Mouse (Mus musculus) kidney, postnatal 14 days (tissue): Measurements from ENCODE around the gene Kif12.
A peak's percentile ranks its signal among the peaks of the same experiment; 100 is the strongest.

ENCODE experiments used
- DNase-seq: peaks from one replicate; pipeline ENCODE4 v3.0.0; 2022; ENCODE audit warnings: mixed read lengths

Gene Kif12

DNA sequence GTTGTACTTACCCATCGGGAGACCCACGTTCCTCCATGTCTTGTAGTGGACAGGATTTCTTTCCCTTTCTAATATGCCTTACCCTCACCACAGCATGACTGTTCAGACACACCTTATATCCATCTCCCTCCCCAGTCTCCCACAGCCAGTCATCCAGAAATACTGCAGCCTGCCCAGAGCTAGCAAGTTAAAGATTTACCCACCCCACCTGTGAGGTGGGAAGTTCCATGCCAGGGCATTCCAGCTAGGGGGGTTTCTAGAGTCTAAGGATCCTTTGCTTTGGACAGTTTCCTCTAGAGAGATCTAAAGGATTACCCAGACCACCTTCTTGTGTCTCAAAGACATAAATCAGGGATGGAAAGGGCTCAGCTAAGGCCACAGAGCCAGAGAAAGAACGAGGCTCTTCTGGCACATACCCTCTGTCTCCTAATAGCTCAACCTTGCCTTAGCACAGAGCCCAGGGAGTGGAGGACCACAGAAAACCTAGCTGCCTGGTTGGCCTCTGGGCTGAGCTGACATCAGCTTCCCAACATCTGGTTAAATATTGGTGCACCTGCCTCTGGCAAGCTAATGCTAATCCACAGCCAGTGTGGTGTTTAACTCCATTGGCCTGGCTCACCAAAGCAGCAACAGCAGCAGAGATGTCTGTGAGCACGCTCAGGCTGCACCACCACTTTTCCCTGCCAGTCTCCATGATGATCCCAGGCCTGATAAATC, at the start of gene Kif12:
Gene Kif12 (minus strand): TSS at position 163 of the 717 bp plus-strand sequence.
- peak; percentile 89 for DNase-seq

DNA sequence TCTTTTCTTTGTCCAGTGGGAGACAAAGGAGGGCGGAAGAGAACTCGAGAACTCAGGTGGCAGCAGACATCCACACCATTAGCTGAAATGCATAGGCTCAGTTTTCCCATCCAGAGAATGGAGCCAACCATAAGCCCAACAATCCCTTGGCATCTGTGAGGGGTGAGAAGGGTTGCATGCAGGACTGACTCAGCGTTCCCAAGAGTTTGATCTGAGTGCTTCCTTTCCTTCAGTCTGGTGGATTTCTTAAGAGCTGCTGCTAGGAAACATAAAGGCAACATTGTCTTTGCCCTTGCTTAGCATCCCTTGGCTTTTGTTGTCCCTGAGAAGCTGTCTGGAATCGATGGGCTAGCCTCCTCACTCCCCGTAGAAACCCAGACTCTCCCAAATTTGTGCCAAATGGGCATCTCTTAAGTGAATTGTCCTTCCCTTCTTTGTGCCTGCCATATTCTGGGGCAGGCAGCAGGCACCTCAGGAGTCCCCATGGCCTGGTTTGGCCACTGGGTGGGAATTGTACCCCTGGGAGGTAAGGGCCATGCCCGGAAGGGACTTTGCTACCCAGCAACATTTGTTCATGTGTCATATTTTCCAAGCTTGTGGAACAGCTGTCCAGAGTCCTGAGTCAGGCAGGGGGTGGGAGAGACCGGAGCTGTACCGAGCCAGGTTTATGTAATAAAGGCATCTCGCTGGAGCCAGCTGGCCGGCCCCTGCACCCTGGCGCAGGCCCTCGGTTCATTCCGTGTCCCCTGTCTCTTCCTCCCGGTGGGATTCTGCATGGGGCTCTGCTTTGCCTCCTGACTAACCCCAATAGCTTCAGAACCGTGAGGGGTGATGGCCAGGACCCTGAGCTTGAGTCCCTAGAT, 49.4 kb upstream of the Kif12 start:
- peak; percentile 75 for DNase-seq

DNA sequence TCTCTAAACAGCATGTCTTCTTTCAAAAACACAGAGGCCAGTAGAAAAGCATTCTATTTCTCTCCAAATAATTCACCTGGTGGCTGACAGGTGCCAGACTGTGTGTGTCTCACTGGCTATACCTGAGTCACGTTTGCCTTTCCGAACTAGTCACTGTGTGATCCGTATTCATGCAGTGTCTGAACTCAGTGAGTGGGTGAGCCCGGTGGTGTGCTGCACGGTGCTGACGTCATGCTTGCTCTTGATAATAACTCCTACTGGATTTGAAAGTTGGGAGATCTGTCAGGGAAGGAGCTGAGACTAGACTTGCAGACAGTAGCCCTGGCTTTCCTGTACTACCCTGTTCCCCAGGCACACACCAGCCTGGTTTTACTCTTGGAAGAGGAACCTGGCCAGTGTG, 47.7 kb upstream of the Kif12 start:
- DNase-seq = no peak

DNA sequence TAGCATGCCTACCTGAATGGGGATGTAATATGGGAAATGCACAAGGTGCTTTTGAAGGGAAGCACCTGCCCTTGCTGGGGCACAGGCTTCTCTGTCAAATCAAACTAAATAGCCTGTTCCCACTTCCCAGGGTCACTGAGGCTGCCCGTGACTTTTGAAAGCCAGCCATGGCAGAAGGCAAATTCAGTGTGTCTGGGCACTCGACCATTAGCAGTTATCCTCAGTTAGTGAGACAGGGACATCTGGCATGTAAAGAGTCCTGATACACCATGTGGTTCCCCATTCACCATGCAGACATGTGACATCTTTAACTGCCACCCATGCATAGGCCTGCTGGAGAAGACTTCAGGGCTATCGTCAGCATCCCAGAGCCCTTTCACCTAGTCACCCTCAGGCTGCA, 47.1 kb upstream of the Kif12 start:
- no peak for DNase-seq

DNA sequence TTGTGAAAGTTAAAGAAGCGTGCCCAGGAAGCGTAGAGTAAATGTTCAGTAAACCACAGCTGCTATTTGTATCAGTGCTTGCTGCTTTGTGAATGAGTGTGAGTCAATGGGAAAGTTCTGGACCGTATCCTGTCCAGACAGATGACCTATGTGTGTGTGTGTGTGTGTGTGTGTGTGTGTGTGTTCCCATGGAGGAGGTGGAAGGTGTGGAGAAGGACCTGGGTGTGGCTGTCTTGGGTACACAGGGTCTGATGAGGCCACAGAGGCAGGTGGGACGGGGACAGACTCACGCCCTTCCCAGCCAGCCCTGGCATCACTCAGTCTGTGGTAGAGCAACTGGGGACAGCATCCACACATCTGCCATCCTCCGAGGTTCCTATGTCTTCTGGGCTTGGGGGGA, 45.6 kb upstream of the Kif12 start:
- no peak for DNase-seq

DNA sequence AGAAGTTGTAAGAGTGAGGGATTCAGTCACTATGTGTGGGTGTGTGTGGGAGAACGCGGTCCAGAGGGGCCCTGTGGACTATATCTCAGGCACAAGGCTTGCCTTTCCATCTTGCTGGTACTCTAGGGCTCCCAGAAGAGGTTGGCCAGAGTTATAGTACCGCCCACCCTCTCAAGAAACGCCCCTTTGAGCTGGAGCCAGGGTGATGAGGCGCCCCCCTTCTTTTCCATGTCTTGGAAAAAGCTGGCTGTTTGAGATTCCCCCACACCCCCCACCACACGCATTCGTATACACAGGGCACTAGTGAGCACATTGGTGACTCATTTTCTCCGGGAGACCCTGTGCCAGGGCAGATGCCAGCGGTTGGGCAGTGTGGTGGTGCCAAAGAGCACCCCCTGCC, 44.6 kb upstream of the Kif12 start:
- DNase-seq = peak; percentile 64

DNA sequence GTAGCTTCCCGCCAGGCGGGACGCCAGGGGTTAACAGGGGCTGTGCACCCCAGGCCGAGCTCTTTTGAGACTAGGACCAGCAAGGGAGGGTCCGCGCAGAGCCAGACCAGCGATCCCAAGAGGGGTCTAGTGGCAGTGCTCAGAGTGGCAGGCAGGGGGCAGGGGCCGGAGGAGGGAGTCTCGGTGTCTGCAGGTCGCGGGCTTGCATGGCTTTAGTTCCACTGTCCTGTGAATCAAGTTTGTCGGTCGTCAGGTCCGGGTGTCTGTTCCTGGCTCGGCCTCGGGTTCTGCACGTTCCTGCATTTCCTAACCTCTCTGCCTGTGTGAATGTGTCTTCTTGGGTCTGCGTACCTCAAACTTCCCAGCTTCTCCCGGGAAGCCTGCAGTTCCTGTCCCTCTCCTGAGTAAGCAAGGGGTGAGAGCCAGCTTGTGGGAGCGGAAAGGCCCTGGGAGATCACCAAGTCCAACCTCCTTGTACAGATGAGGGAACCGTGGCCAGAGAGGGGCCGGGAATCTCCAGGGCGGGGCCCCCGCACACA, 44.1 kb upstream of the Kif12 start:
- DNase-seq = peak; percentile 74

DNA sequence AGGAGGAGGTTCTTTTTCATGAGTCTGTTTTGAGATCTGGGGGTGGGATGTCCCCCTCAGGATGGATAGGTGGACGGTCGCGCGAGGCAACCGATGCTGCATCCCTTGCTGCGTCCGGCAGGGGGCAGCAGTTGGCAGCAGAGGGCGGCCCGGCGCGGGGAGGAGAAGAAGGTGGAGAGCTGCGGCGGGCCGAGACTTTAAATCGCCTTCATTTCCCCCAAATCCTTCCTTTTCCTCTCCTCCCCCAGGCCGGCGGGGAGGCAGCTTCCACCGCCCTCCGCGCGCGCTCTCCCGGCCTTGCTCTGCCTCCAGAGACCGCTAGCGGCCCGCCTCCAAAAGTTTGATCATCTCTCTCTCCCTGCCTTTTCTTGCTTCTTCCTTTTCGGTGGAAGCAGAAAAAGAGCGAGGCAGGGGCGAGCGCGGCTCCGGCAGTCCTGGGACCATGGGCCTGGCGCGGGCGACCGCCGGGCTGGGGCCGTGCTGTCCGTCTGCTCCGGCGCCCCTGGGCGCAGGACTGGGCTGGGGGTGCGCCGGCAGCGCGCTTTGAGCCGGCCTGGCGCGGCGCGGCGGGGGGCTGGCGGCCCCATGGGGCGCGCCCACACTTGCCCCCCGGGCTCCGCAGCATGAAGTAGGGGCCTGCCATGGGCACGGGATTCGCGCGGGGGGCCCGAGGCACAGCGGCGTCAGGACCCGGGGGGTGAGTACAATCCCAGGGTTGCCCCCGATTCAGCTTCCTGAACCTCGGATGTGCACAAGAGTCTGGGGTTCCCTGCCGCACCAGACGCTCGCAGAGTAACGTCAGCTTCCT, 43.5 kb upstream of the Kif12 start:
- DNase-seq = peak; percentile 88

DNA sequence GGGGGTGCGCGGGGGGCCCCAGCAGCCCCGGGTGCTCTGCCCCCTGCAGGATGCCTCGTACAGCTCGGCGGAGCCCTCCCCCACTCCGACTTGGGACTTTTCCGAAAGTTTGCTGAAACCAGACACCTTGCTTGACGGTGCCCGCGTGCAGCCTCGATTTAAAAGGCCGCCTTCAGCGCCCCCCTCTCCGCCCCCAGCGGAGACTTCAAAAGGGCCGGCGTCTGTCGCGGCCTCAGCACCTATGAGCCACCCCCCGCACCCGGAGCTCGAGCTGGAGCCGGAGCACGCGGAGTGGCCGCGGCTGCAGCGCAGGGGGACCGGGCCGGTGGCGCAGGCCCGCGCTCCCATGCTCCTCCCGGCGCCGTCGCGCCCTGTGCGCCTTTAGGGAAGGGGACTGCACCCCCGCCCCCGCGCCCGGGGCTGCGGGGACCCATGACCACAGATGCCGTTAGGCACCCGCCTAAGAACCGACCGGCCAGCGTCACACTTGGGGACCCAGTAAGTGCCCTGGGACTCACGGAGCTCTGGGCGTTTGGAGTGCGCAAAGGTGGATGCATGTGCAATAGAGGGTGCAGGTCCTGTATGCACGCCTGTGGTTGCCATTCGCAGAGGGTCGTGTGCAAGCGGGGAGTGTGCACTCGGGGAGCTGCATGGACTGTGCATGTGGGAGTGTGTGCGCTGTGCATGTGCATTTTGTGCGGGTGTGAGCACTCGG, 42.1 kb upstream of the Kif12 start, which contains the start of gene Col27a1:
Gene Col27a1 (plus strand): TSS at position 98 of the 715 bp plus-strand sequence.
- no peak for DNase-seq

DNA sequence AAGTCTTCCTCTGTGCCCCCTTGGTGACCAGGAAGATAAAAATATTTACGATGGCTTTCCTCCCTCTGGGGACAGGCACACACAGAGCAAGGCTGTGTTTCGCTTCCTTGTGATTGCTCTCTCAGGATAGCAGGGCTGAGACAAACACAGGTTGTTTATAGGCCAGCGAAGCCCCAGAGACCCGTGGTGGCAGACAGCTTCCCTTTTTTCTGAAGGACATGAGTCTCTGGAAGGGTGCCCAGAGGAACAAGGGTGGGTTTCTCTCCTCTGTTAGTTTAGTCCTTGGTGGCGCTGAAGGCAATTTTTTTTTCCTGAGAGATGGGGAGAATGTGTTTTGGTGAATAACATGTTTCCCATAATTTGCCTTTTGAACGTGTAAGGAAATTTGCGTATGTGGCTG, 33.7 kb upstream of the Kif12 start:
- no peak for DNase-seq

DNA sequence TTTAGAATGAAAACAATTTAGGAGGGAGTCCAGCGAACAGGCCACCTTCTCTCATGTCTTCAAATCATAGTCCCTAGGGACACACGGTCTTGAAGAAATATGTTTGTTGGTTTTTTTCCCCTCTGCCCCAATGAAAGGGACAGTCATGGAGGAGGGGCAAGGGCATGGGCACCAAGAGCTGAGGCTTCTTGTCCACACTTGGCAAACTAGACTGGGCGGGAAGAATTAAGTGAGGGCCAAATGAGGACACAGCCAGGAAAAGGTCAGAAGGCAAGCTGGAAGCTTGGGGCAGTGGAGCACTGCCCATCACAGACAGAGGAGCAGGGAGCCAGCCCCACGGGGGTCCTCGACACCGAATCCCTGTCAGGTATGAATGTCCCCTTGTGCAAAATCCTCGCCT, 31.9 kb upstream of the Kif12 start:
- no peak for DNase-seq

DNA sequence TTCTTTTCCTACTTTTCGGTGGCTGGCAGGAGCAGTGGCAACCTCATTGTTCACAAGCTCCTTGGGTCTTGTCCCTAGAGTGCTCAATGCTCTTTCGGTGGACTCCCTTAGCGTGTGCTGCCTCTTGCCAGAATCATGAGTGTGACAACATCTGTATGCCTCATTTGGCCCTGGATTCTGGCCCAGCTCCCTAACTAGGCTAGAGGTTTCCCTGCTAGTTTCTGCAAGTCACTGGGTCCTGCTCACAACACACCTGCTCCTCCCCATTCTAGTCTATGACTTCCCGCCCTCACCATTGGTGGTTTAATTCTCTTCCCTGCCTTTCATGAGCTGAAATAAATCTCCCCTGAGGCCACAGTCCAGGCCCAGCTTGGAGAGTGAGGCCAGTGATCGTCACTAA, 27.4 kb upstream of the Kif12 start:
- no peak for DNase-seq

DNA sequence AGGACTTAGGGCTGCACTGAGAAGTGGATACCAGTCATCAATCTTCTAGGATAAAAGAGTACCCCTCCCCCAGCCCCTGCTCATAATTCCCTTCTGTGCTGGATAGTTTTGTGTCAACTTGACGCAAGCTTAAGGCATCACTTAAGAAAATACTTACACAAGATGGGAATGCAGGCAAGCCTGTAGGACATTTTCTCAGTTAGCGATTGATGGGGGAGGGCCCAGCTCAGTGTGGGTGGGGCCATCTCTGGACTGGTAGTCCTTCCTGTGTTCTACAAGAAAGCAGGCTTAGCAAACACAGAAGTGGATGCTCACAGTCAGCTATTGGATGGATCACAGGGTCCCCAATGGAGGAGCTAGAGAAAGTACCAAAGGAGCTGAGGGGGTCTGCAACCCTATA, 22.4 kb upstream of the Kif12 start:
- no peak for DNase-seq

DNA sequence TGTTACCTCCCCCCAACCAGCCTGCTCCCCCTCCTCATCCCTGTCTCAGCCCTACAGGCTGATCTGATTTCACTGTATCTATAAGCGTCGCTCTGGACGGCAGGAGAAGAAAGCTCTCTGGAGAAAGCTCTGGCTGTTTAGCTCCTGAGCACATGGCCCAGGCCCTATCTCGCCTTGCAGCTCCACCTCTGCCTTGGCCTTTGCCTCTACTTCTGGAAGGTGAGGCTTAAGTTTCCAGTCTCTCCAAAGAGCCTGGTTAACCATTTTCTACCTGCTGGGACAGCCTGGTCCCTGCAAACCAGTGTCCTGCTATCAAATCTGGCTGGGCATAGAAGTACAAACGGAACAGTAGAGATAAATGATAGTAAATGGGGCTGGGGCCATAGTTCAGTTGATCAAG, 19.7 kb upstream of the Kif12 start:
- DNase-seq = no peak

DNA sequence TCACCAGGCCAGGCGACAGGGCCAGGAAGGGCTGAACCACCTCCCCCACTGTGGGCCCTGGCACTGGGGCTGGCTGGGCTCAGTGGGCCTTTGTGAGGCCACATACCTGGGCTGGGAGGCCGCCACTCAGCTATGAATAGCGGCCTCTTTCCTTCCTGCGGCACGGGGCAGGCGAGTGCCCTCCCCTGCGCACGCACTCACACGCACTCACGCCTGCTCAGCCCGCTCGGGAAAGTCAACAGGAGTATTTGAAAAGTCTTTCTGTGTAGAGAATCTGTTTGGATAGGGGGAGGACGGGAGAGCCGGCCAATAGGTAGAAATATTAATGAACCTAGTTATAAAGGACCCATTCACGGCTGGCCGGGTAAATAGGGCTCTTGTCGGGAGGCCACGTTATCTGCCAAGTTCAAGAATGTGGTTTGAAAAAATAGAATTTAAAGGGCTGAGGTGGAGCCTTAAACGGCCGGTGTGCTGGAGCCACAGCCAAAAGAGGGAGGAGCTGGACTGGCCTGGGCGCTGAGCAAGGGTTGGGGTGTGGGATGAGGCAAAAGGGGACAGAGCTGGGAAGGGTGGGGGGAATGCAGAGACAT, 14.4 kb upstream of the Kif12 start:
- DNase-seq = peak; percentile 23

DNA sequence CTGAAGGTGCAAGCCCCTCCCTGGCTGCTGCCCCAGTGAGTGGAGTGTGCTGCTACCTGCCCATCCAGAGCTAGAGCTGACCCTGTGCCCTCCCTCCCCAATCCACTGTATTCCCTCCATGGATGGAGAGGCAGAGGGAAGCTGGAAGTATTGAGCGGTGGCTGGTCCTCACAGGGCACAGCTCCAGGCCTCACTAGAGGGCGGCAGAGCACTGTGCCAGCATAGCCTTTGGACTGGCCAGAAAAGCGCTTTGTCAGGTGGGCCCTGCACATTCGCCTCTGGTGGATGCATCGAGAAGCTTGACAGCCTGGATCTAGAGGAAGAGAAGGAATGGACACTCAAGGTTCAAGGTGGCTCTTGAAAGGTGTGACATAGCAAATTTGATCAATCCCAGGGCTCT, 9.6 kb upstream of the Kif12 start:
- peak; percentile 83 for DNase-seq

DNA sequence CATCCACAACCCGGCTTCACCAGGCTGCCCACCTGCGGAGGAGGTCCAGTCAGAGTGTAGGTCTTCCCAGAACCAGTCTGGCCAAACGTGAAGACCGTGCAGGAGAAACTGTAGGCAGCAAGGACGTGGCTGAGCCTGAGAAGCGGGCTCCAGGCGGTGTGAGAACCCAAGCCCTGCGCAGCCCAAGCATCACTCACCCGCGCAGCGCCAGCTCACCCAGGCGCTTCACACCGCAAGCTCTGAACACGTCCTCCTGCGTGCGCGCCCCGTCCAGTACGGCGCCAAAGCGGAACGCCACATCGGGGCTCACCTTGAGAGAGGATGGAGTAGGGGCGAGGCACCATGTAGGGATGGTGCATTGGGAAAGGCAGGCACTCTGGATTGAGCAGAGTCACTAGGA, 809 bp downstream of the Kif12 start:
- peak; percentile 34 for DNase-seq

DNA sequence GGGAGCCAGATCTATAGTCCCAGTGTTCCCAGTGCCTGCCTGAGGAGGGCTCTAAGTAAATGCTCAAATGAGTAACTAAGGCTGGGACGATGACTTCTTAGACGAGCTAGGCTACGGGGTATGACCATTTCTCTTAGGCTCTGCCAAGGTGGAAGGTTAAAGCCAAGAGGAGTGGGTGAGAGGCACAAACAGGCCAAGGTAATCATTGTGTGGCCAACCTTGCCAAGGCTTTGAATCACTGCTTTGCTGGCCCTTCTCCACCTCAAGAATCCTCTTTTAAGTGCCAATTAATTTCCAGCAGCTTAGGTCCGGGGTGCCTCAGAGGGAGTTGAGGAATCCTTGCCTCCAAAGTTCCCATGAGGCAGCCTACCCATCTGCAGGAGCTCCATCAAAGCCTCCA, 1.9 kb downstream of the Kif12 start:
- DNase-seq = peak; percentile 26

DNA sequence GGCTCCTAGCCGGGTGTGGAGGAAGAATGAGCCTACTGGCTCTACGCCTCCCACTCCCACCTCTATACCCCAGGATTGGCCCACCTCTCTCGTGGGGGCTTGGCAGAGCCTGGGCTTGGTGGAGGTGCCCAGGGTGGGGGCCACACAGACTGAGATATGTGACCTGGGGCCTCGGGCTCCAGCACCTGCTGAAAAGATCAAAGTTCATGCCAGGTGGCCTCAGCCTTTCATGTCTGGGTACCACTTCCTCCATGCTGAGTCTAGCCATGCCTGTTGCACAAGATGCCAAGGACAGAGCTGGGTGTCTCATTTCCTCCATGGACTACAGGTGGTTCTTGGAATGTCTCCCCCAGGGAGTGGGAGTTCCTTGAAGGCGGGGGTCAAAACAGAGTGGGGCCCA, 5.6 kb downstream of the Kif12 start:
- no peak for DNase-seq

DNA sequence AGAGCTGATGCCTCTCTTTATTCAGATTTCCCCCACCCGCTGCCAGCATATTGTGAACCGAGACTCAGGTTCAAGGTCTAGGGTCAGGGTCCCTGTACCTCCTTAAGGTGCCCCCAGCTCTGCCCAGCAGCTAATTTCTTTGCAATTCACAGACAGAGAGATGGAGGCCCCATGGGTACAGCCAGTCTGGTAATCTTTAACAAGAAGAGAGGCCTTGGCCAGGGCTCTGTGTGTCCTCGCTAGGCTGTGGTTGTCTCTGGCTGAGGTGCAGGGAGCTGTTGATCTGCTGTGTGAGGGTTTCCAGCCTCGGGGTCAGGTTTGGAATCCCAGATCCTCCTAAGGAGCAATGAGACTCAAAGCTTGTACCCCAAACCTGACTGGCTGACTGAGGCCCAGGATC, 6.3 kb downstream of the Kif12 start:
- peak; percentile 71 for DNase-seq

DNA sequence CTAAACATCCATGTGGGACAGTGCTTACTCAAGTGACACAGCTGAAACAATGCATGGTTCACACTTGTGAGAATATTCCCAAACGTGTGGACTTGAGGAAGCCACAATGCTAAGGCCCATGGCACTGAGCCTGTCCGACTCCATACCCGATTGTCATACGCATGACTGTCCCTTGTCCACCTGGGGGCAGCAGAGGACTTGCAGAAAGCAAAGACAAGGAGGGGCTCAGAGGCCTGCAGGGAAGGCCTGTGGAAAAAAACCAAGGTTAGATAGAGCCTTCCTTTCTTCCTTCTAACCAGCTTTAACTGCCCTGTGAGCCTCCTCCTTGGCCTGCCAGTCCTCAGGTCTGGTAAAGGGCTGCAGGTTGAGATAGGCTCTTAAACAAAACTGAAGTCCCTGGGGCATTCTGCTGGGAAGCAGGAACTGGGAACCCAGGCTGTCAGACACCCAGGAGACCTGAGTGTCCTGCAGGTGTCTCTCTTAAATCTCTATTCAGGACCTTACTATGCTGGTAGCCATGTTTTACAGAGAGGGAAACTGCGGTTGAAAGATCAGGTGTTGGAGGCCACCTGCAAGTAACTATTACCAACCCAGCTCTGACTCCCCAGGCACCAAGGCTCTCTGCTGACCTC, 12.9 kb downstream of the Kif12 start:
- peak; percentile 91 for DNase-seq

DNA sequence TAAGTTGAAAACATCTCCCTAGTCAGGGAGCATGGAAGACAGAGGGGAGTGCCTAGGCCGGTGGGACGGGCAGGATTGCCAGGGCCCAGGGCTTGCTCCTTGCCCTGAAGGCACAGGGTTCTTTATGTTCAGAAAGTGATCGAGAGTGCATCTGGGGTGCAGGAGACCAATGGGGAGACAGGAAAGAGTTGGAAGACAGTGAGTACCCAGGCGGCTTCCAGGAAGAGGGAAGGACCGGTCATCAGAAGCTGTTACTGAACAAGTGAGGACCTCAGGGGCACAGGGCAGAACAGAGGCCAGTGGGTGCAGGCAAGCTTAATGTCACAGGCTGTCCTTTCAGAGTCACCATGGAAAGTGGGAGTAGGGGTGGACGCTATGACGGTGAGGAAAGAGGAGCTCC, 13.7 kb downstream of the Kif12 start:
- peak; percentile 36 for DNase-seq
